Mouse (Mus musculus) neural tube, embryonic 14.5 days (tissue): ENCODE data around the gene Mttp. TPM values are rescaled to one million over a fixed set of nuclear protein-coding genes. Genes with fewer than 3 reads are reported as not detected.

ENCODE experiments used
- ATAC-seq: fragments of 200-750 bp; cut with Nextera tagmentation; 2 replicates; pipeline ENCODE4 v1.8.0; 2017; ENCODE audit warnings: low read depth, mild to moderate bottlenecking, moderate TSS enrichment, moderate library complexity
- H3K27ac ChIP-seq: fragments of 300-500 bp; sonication (generic); 2 replicates; pipeline ENCODE4 v1.5.1; 2014; ENCODE audit warnings: low read depth, mild to moderate bottlenecking, control low read depth, low read length, moderate library complexity, mixed read lengths
- H3K27me3 ChIP-seq: fragments of 300-500 bp; sonication (generic); 2 replicates; pipeline ENCODE4 v1.6.1; 2014; ENCODE audit warnings: low read length; ENCODE audit not compliant: control insufficient read depth, insufficient read depth
- H3K36me3 ChIP-seq: fragments of 300-500 bp; sonication (generic); 2 replicates; pipeline ENCODE4 v1.6.1; 2014; ENCODE audit warnings: low read length, mixed read lengths; ENCODE audit not compliant: control insufficient read depth, insufficient read depth
- H3K4me1 ChIP-seq: fragments of 300-500 bp; sonication (generic); 2 replicates; pipeline ENCODE4 v1.6.1; 2014; ENCODE audit warnings: low read length; ENCODE audit not compliant: control insufficient read depth, insufficient read depth
- H3K4me2 ChIP-seq: fragments of 300-500 bp; sonication (generic); 2 replicates; pipeline ENCODE4 v1.6.1; 2014; ENCODE audit warnings: mild to moderate bottlenecking, low read depth, low read length, control low read depth
- H3K4me3 ChIP-seq: fragments of 300-500 bp; sonication (generic); 2 replicates; pipeline ENCODE4 v1.5.1; 2014; ENCODE audit warnings: low read depth, low read length, control low read depth, mixed read lengths
- H3K9ac ChIP-seq: fragments of 300-500 bp; sonication (generic); replicated peaks from 2 replicates; pipeline ENCODE4 v1.6.1; 2014; ENCODE audit warnings: low read depth, mild to moderate bottlenecking, control low read depth, low read length, mixed read lengths
- H3K9me3 ChIP-seq: fragments of 300-500 bp; sonication (generic); 2 replicates; pipeline ENCODE4 v1.6.1; 2016; ENCODE audit warnings: low read length; ENCODE audit not compliant: control insufficient read depth
- WGBS: fragments of 180-500 bp; shearing (Covaris S2); extraction: QIAGEN DNeasy Blood & Tissue Kit; methylation state at CpG from one replicate; pipeline ENCODE4 v1.1.7; 2014; 5-methylcytosine and 5-hydroxymethylcytosine counted together
- polyA plus RNA-seq: library from polyadenylated mRNA; unstranded; fragments of >200 nt; fragmentation: Nextera tagmentation; extraction: Ambion mirVana; gene quantifications from 2 replicates; pipeline ENCODE4 v1.2.1, GENCODE M21; 2014

Mttp gene
- polyA plus RNA-seq, 1 experiment from 2014 or later, result 9.0 TPM

GRCm38 (mm10) chr3:138105056-138105455 is 39.7 kb downstream of the Mttp start:
- ATAC-seq, result no peak
- H3K9me3 ChIP-seq, result no peaks in the 10 kb centered on the region
- H3K9ac ChIP-seq, result no peak overlapping the region
- no peak overlapping the region for H3K4me3 ChIP-seq
- no peaks in the 10 kb centered on the region for H3K27me3 ChIP-seq
- H3K4me2 ChIP-seq, result no peak overlapping the region
- no peak overlapping the region for H3K27ac ChIP-seq
- no peaks in the 10 kb centered on the region for H3K4me1 ChIP-seq
- 64% methylated on average over 5 of the region's 5 CpGs for WGBS
- H3K36me3 ChIP-seq, result no peaks in the 10 kb centered on the region

GRCm38 (mm10) chr3:138103690-138104089 is 41.1 kb downstream of the Mttp start:
- Histone ChIP-seq H3K27me3 (no peaks in the 10 kb centered on the region), H3K27ac (no peak overlapping the region), H3K4me1 (no peaks in the 10 kb centered on the region), H3K9me3 (no peaks in the 10 kb centered on the region), H3K36me3 (no peaks in the 10 kb centered on the region), H3K4me2 (no peak overlapping the region), H3K9ac (no peak overlapping the region), H3K4me3 (no peak overlapping the region)
- 90% methylated on average over 4 of the region's 4 CpGs for WGBS
- no peak for ATAC-seq

- H3K4me2 ChIP-seq, result no peak overlapping the region
- H3K4me1 ChIP-seq, result no peaks in the 10 kb centered on the region
- 94% methylated on average over 4 of the region's 4 CpGs for WGBS
- no peaks in the 10 kb centered on the region for H3K27me3 ChIP-seq
- H3K9me3 ChIP-seq, result no peaks in the 10 kb centered on the region
- no peaks in the 10 kb centered on the region for H3K36me3 ChIP-seq
- ATAC-seq, result no peak
- H3K9ac ChIP-seq, result no peak overlapping the region
- H3K27ac ChIP-seq, result no peak overlapping the region
- H3K4me3 ChIP-seq, result no peak overlapping the region
Measured at GRCm38 (mm10) chr3:138101936-138102335, 42.8 kb downstream of the Mttp start.

- H3K4me2 ChIP-seq, result no peak overlapping the region
- no peaks in the 10 kb centered on the region for H3K27me3 ChIP-seq
- no peak overlapping the region for H3K4me3 ChIP-seq
- no peaks in the 10 kb centered on the region for H3K36me3 ChIP-seq
- WGBS, result 91% methylated on average over 1 of the region's 1 CpGs
- H3K4me1 ChIP-seq, result no peaks in the 10 kb centered on the region
- H3K9me3 ChIP-seq, result no peaks in the 10 kb centered on the region
- H3K9ac ChIP-seq, result no peak overlapping the region
- no peak overlapping the region for H3K27ac ChIP-seq
- ATAC-seq, result no peak
Measured at GRCm38 (mm10) chr3:138097718-138098117, 47.0 kb downstream of the Mttp start.

- no peaks in the 10 kb centered on the region for H3K4me1 ChIP-seq
- no peaks in the 10 kb centered on the region for H3K36me3 ChIP-seq
- no peak overlapping the region for H3K27ac ChIP-seq
- no peaks in the 10 kb centered on the region for H3K9me3 ChIP-seq
- no peak overlapping the region for H3K4me2 ChIP-seq
- peak; percentile 14; the same call in 1 of the 2 replicates for ATAC-seq
- H3K27me3 ChIP-seq, result no peaks in the 10 kb centered on the region
- H3K4me3 ChIP-seq, result no peak overlapping the region
- no peak overlapping the region for H3K9ac ChIP-seq
- WGBS, result 83% methylated on average over 19 of the region's 19 CpGs
Measured at GRCm38 (mm10) chr3:138096263-138097028, 48.3 kb downstream of the Mttp start.

- Histone ChIP-seq H3K36me3 (no peaks in the 10 kb centered on the region), H3K27me3 (no peaks in the 10 kb centered on the region), H3K9ac (no peak overlapping the region), H3K9me3 (no peaks in the 10 kb centered on the region), H3K4me3 (no peak overlapping the region), H3K4me1 (no peaks in the 10 kb centered on the region), H3K27ac (no peak overlapping the region), H3K4me2 (no peak overlapping the region)
- peak; percentile 82; the same call in 1 of the 2 replicates for ATAC-seq
- WGBS, result 53% methylated on average over 10 of the region's 10 CpGs
Measured at GRCm38 (mm10) chr3:138095718-138096117, 49.0 kb downstream of the Mttp start.

GRCm38 (mm10) chr3:138095301-138095700 is 49.5 kb downstream of the Mttp start:
- no peaks in the 10 kb centered on the region for H3K36me3 ChIP-seq
- no peaks in the 10 kb centered on the region for H3K9me3 ChIP-seq
- ATAC-seq, result no peak
- no peaks in the 10 kb centered on the region for H3K4me1 ChIP-seq
- no peak overlapping the region for H3K27ac ChIP-seq
- no peak overlapping the region for H3K9ac ChIP-seq
- no peak overlapping the region for H3K4me2 ChIP-seq
- no peak overlapping the region for H3K4me3 ChIP-seq
- H3K27me3 ChIP-seq, result no peaks in the 10 kb centered on the region
- WGBS, result 84% methylated on average over 3 of the region's 3 CpGs

- Histone ChIP-seq H3K9me3 (no peaks in the 10 kb centered on the region), H3K4me1 (no peaks in the 10 kb centered on the region), H3K36me3 (no peaks in the 10 kb centered on the region), H3K9ac (no peak overlapping the region), H3K27me3 (no peaks in the 10 kb centered on the region; the same call in 1 of the 2 replicates), H3K4me3 (no peak overlapping the region), H3K4me2 (no peak overlapping the region), H3K27ac (no peak overlapping the region)
- no peak for ATAC-seq
- 85% methylated on average over 4 of the region's 4 CpGs for WGBS
Measured at GRCm38 (mm10) chr3:138083896-138084295, 60.9 kb downstream of the Mttp start.

- no peak overlapping the region for H3K27ac ChIP-seq
Measured at GRCm38 (mm10) chr3:138083073-138083637, 61.6 kb downstream of the Mttp start.

More at GRCm38 (mm10) chr3:138083073-138083637, 61.6 kb downstream of the Mttp start:
- no peaks in the 10 kb centered on the region for H3K4me1 ChIP-seq
- 60% methylated on average over 1 of the region's 1 CpGs for WGBS
- no peak overlapping the region for H3K4me3 ChIP-seq
- H3K9me3 ChIP-seq, result no peaks in the 10 kb centered on the region
- H3K4me2 ChIP-seq, result no peak overlapping the region
- H3K36me3 ChIP-seq, result no peaks in the 10 kb centered on the region
- no peak for ATAC-seq
- H3K27me3 ChIP-seq, result no peaks in the 10 kb centered on the region; the same call in 1 of the 2 replicates
- H3K9ac ChIP-seq, result no peak overlapping the region
